Mouse (Mus musculus) spleen, adult 2 months (tissue): ENCODE data around the gene Dhx37. TPM values are rescaled to one million over a fixed set of nuclear protein-coding genes. Genes with fewer than 3 reads are reported as not detected.

Experiments used
- DNase-seq, 2 experiments: peaks; one replicate each; pipeline versions ENCODE4 v3.0.0 to v3.0.0-alpha.2; 2012 to 2021; ENCODE audit warnings: low spot score in 2 of 2, low read depth in 1 of 2
- H3K27ac ChIP-seq: fragments of 200-500 bp; 2 replicates; pipeline ENCODE4 v1.5.1; 2012; ENCODE audit warnings: low read length, inconsistent platforms; ENCODE audit not compliant: insufficient read depth
- H3K27me3 ChIP-seq: fragments of 200-500 bp; 2 replicates; pipeline ENCODE4 v1.6.1; 2012; ENCODE audit warnings: mild to moderate bottlenecking, moderate library complexity, low read length, inconsistent platforms; ENCODE audit not compliant: control insufficient read depth, insufficient read depth
- H3K36me3 ChIP-seq: fragments of 200-500 bp; 2 replicates; pipeline ENCODE4 v1.6.1; 2012; ENCODE audit warnings: mild to moderate bottlenecking, low read length, inconsistent platforms; ENCODE audit not compliant: control insufficient read depth, insufficient read depth
- H3K4me1 ChIP-seq: fragments of 200-500 bp; 2 replicates; pipeline ENCODE4 v1.6.1; 2011; ENCODE audit warnings: inconsistent platforms; ENCODE audit not compliant: control insufficient read depth, insufficient read depth, insufficient read length
- H3K4me3 ChIP-seq: fragments of 200-500 bp; 2 replicates; pipeline ENCODE4 v1.5.1; 2011; ENCODE audit warnings: mild to moderate bottlenecking, inconsistent platforms; ENCODE audit not compliant: insufficient read depth, insufficient read length; ENCODE audit errors: extremely low read depth
- CTCF ChIP-seq: fragments of 200-500 bp; IDR thresholded peaks from 2 replicates; pipeline ENCODE4 v1.5.1; 2011; ENCODE audit warnings: mild to moderate bottlenecking, inconsistent platforms; ENCODE audit not compliant: insufficient read depth, insufficient read length, insufficient replicate concordance; ENCODE audit errors: extremely low read depth
- POLR2A ChIP-seq: fragments of 200-500 bp; IDR thresholded peaks from 2 replicates; pipeline ENCODE4 v1.6.1; 2011; ENCODE audit warnings: low read depth, low read length, inconsistent platforms
- WGBS: fragments of 180-500 bp; shearing (Covaris S2); methylation state at CpG from one replicate; pipeline ENCODE4 v1.1.7; 2018; 5-methylcytosine and 5-hydroxymethylcytosine counted together
- polyA plus RNA-seq: library from polyadenylated mRNA; depleted of rRNA; stranded (reverse); fragments of >200 nt; gene quantifications from 2 replicates; pipeline ENCODE4 v1.2.3, GENCODE M21; 2012

Dhx37 gene
- polyA plus RNA-seq, 1 experiment, result 17.0 TPM

GRCm38 (mm10) chr5:125385215-125385940 is 48.5 kb downstream of the Dhx37 start:
- H3K4me3 ChIP-seq, result no peak overlapping the region
- no peak overlapping the region for H3K27ac ChIP-seq
- WGBS, result 75% methylated on average over 8 of the region's 8 CpGs

GRCm38 (mm10) chr5:125384512-125385214 is 49.3 kb downstream of the Dhx37 start:
- H3K27ac ChIP-seq, result no peak overlapping the region
- no peaks in the 10 kb centered on the region for H3K27me3 ChIP-seq
- H3K4me1 ChIP-seq, result peaks cover 3% of the 10 kb centered on the region; the same call in 1 of the 2 replicates
- TF ChIP-seq POLR2A (no peak), CTCF (no peak)
- DNase-seq, result no peak
- no peak overlapping the region for H3K4me3 ChIP-seq
- WGBS, result 91% methylated on average over 2 of the region's 2 CpGs
- H3K36me3 ChIP-seq, result peaks cover 20% of the 10 kb centered on the region

More at GRCm38 (mm10) chr5:125385215-125385940, 48.5 kb downstream of the Dhx37 start:
- Histone ChIP-seq H3K36me3 (peaks cover 20% of the 10 kb centered on the region), H3K4me1 (peaks cover 3% of the 10 kb centered on the region; the same call in 1 of the 2 replicates), H3K27me3 (no peaks in the 10 kb centered on the region)
- no peak for DNase-seq
- TF ChIP-seq POLR2A (no peak), CTCF (no peak)

GRCm38 (mm10) chr5:125383637-125384420 is 50.1 kb downstream of the Dhx37 start:
- WGBS, result 68% methylated on average over 3 of the region's 3 CpGs
- H3K27me3 ChIP-seq, result no peaks in the 10 kb centered on the region
- no peak overlapping the region for H3K27ac ChIP-seq
- TF ChIP-seq CTCF, result no peak
- TF ChIP-seq POLR2A, result no peak
- peaks cover 3% of the 10 kb centered on the region; the same call in 1 of the 2 replicates for H3K4me1 ChIP-seq
- peaks cover 20% of the 10 kb centered on the region for H3K36me3 ChIP-seq
- no peak overlapping the region for H3K4me3 ChIP-seq
- no peak for DNase-seq

GRCm38 (mm10) chr5:125382673-125383558 is 51.0 kb downstream of the Dhx37 start:
- TF ChIP-seq POLR2A, result no peak
- TF ChIP-seq CTCF, result peak; percentile 44; the same call in 1 of the 2 replicates
- whole genome bisulfite sequencing, result 31% methylated on average over 6 of the region's 6 CpGs
- no peaks in the 10 kb centered on the region for H3K27me3 ChIP-seq
- H3K27ac ChIP-seq, result no peak overlapping the region
- H3K36me3 ChIP-seq, result peaks cover 14% of the 10 kb centered on the region
- DNase-seq, result peak in 1 of 2 experiments; percentile 41
- no peak overlapping the region for H3K4me3 ChIP-seq
- peaks cover 3% of the 10 kb centered on the region; the same call in 1 of the 2 replicates for H3K4me1 ChIP-seq

- no peak overlapping the region for H3K27ac ChIP-seq
- WGBS, result 74% methylated on average over 5 of the region's 5 CpGs
- no peak for TF ChIP-seq POLR2A
- no peak for TF ChIP-seq CTCF
- no peaks in the 10 kb centered on the region for H3K27me3 ChIP-seq
- peaks cover 14% of the 10 kb centered on the region for H3K36me3 ChIP-seq
- H3K4me1 ChIP-seq, result peaks cover 6% of the 10 kb centered on the region; the same call in 1 of the 2 replicates
- DNase-seq, result no peak
- H3K4me3 ChIP-seq, result no peak overlapping the region
Observed at GRCm38 (mm10) chr5:125381954-125382672, 51.8 kb downstream of the Dhx37 start.
